Mouse (Mus musculus): Measurements from ENCODE around the gene Pim3. TPM values are rescaled to one million over a fixed set of nuclear protein-coding genes. Genes with fewer than 3 reads are reported as not detected.
A peak's percentile ranks its signal among the peaks of the same experiment; 100 is the strongest.

Gene Pim3
- polyA plus RNA-seq, 1 experiment: 60.3 TPM

DNA sequence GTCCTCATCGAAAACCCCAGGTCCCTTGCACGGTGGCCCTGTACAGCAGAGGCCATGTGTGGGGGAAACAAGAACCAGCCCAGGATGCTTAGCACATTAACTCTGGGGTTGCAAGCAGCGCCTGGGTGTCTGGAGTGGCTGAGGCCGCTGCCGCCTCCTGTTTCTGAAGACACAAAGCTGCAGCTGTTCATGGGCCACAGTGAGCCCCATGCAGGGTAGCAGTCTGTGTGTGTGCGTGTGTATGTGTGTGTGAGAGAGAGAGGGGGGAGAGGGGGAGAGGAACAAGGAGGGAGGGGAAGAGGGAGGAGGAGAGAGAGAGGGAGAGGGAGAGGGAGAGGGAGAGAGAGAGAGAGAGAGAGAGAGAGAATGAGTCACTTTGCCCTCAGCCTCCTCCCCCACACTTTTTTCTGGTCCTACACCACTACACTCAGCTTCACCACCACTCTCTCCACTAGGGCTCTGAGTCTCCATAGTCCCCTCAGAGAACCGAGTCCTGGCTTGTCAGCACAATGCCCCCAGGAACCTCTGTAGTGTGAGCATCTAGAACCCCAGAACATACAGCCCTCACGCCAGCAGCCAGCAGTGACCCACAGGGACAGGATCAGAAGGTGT is 18.4 kb upstream of the Pim3 start:
- no peak overlapping the region for H3K4me3 ChIP-seq (ENCODE audit: low read depth, low read length)
- no peaks in the 10 kb centered on the region for H3K36me3 ChIP-seq (ENCODE audit: control insufficient read depth, insufficient read depth, low read length)
- TF ChIP-seq POLR2A (IDR thresholded peaks at IDR 0.05; ENCODE audit: low read depth, low read length): no peak
- TF ChIP-seq CTCF (IDR thresholded peaks at IDR 0.05; ENCODE audit: extremely low read depth, insufficient read length, insufficient replicate concordance, low read depth, low read length): no peak
- 0 out of 2 replicates have a peak, but pooled peaks cover 2% of the 10 kb centered on the region for H3K4me1 ChIP-seq (ENCODE audit: control insufficient read depth, insufficient read depth, insufficient read length, low read length)
- H3K27ac ChIP-seq (ENCODE audit: insufficient read depth, low read depth, low read length): no peak overlapping the region
- H3K27me3 ChIP-seq (ENCODE audit: control insufficient read depth, insufficient read depth, low read length): no peaks in the 10 kb centered on the region
- 60% methylated on average over 8 of the region's 8 CpGs for WGBS

DNA sequence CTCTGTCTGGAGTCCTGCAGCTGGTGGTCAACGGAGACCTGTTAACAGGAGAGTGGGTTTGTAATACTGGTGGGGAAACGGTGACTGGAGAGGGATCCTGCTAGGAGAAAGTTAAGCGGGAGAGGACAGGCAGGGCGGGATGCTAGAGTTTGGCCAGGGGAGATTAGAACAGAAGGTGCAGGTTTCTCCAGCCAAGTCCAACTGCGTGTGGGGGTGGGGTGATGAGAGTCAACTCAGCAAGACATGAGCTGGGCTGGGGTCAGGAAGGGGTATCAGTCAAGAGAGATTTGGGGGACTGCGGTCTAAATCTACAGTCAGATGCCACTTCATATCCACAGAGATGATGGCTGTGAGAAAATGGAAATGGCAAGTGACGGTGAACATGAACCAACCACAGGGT is 17.0 kb upstream of the Pim3 start:
- no peak overlapping the region for H3K4me3 ChIP-seq (ENCODE audit: low read depth, low read length)
- H3K27me3 ChIP-seq (ENCODE audit: control insufficient read depth, insufficient read depth, low read length): no peaks in the 10 kb centered on the region
- peaks cover 6% of the 10 kb centered on the region; the same call in 1 of the 2 replicates for H3K4me1 ChIP-seq (ENCODE audit: control insufficient read depth, insufficient read depth, insufficient read length, low read length)
- WGBS: 94% methylated on average over 7 of the region's 7 CpGs
- TF ChIP-seq CTCF (IDR thresholded peaks at IDR 0.05; ENCODE audit: extremely low read depth, insufficient read length, insufficient replicate concordance, low read depth, low read length) (no peak), POLR2A (IDR thresholded peaks at IDR 0.05; ENCODE audit: low read depth, low read length) (no peak)
- H3K36me3 ChIP-seq (ENCODE audit: control insufficient read depth, insufficient read depth, low read length): no peaks in the 10 kb centered on the region
- no peak overlapping the region for H3K27ac ChIP-seq (ENCODE audit: insufficient read depth, low read depth, low read length)

- 95% methylated on average over 1 of the region's 1 CpGs for WGBS
- no peaks in the 10 kb centered on the region for H3K27me3 ChIP-seq (ENCODE audit: control insufficient read depth, insufficient read depth, low read length)
- no peaks in the 10 kb centered on the region for H3K36me3 ChIP-seq (ENCODE audit: control insufficient read depth, insufficient read depth, low read length)
- H3K4me3 ChIP-seq (ENCODE audit: low read depth, low read length): no peak overlapping the region
- no peak overlapping the region for H3K27ac ChIP-seq (ENCODE audit: insufficient read depth, low read depth, low read length)
- H3K4me1 ChIP-seq (ENCODE audit: control insufficient read depth, insufficient read depth, insufficient read length, low read length): peaks cover 41% of the 10 kb centered on the region
- TF ChIP-seq POLR2A (IDR thresholded peaks at IDR 0.05; ENCODE audit: low read depth, low read length): no peak
- TF ChIP-seq CTCF (IDR thresholded peaks at IDR 0.05; ENCODE audit: extremely low read depth, insufficient read length, insufficient replicate concordance, low read depth, low read length): no peak
These were observed 13.3 kb upstream of the Pim3 start for GRCm38 (mm10) chr15:88848661-88849060.

GRCm38 (mm10) chr15:88849621-88850020 is 12.4 kb upstream of the Pim3 start:
- Histone ChIP-seq H3K4me1 (ENCODE audit: control insufficient read depth, insufficient read depth, insufficient read length, low read length) (peaks cover 48% of the 10 kb centered on the region), H3K27me3 (ENCODE audit: control insufficient read depth, insufficient read depth, low read length) (no peaks in the 10 kb centered on the region), H3K36me3 (ENCODE audit: control insufficient read depth, insufficient read depth, low read length) (no peaks in the 10 kb centered on the region), H3K27ac (ENCODE audit: insufficient read depth, low read depth, low read length) (0 out of 2 replicates have a peak overlapping the region, but pooled peaks have one; percentile 73), H3K4me3 (ENCODE audit: low read depth, low read length) (no peak overlapping the region)
- no peak for TF ChIP-seq POLR2A (IDR thresholded peaks at IDR 0.05; ENCODE audit: low read depth, low read length)
- no peak for TF ChIP-seq CTCF (IDR thresholded peaks at IDR 0.05; ENCODE audit: extremely low read depth, insufficient read length, insufficient replicate concordance, low read depth, low read length)
- 97% methylated on average over 2 of the region's 2 CpGs for WGBS

- H3K4me3 ChIP-seq (ENCODE audit: low read depth, low read length): no peak overlapping the region
- peak overlapping the region; percentile 73 for H3K27ac ChIP-seq (ENCODE audit: insufficient read depth, low read depth, low read length)
- H3K36me3 ChIP-seq (ENCODE audit: control insufficient read depth, insufficient read depth, low read length): no peaks in the 10 kb centered on the region
- TF ChIP-seq POLR2A (IDR thresholded peaks at IDR 0.05; ENCODE audit: low read depth, low read length) (no peak; the same call in 1 of the 2 replicates), CTCF (IDR thresholded peaks at IDR 0.05; ENCODE audit: extremely low read depth, insufficient read length, insufficient replicate concordance, low read depth, low read length) (no peak)
- no peaks in the 10 kb centered on the region for H3K27me3 ChIP-seq (ENCODE audit: control insufficient read depth, insufficient read depth, low read length)
- 17% methylated on average over 10 of the region's 10 CpGs for WGBS
- H3K4me1 ChIP-seq (ENCODE audit: control insufficient read depth, insufficient read depth, insufficient read length, low read length): peaks cover 55% of the 10 kb centered on the region
These were observed 11.7 kb upstream of the Pim3 start for GRCm38 (mm10) chr15:88850146-88850826.

- H3K27ac ChIP-seq (ENCODE audit: insufficient read depth, low read depth, low read length): peak overlapping the region; percentile 70
- H3K4me3 ChIP-seq (ENCODE audit: low read depth, low read length): no peak overlapping the region
- peaks cover 62% of the 10 kb centered on the region for H3K4me1 ChIP-seq (ENCODE audit: control insufficient read depth, insufficient read depth, insufficient read length, low read length)
These were observed 10.9 kb upstream of the Pim3 start for GRCm38 (mm10) chr15:88851076-88851475.

GRCm38 (mm10) chr15:88851507-88852149 is 10.4 kb upstream of the Pim3 start:
- Histone ChIP-seq H3K27ac (ENCODE audit: insufficient read depth, low read depth, low read length) (peak overlapping the region; percentile 70), H3K4me1 (ENCODE audit: control insufficient read depth, insufficient read depth, insufficient read length, low read length) (peaks cover 63% of the 10 kb centered on the region), H3K36me3 (ENCODE audit: control insufficient read depth, insufficient read depth, low read length) (no peaks in the 10 kb centered on the region), H3K27me3 (ENCODE audit: control insufficient read depth, insufficient read depth, low read length) (no peaks in the 10 kb centered on the region), H3K4me3 (ENCODE audit: low read depth, low read length) (no peak overlapping the region)
- TF ChIP-seq POLR2A (IDR thresholded peaks at IDR 0.05; ENCODE audit: low read depth, low read length) (no peak), CTCF (IDR thresholded peaks at IDR 0.05; ENCODE audit: extremely low read depth, insufficient read length, insufficient replicate concordance, low read depth, low read length) (no peak)
- WGBS: 29% methylated on average over 10 of the region's 10 CpGs

More at GRCm38 (mm10) chr15:88851076-88851475, 10.9 kb upstream of the Pim3 start:
- H3K36me3 ChIP-seq (ENCODE audit: control insufficient read depth, insufficient read depth, low read length): no peaks in the 10 kb centered on the region
- 18% methylated on average over 3 of the region's 3 CpGs for WGBS
- no peaks in the 10 kb centered on the region for H3K27me3 ChIP-seq (ENCODE audit: control insufficient read depth, insufficient read depth, low read length)
- no peak for TF ChIP-seq POLR2A (IDR thresholded peaks at IDR 0.05; ENCODE audit: low read depth, low read length)
- TF ChIP-seq CTCF (IDR thresholded peaks at IDR 0.05; ENCODE audit: extremely low read depth, insufficient read length, insufficient replicate concordance, low read depth, low read length): no peak
